Mouse (Mus musculus) layer of hippocampus, adult 9-10 months (tissue): ENCODE measurements around the gene Nudt22.

ENCODE experiments used
- DNase-seq: peaks from one replicate; pipeline ENCODE4 v3.0.0; 2022; ENCODE audit warnings: low spot score

Nudt22 gene

GRCm38 (mm10) chr19:6949951-6950350 lies 46.0 kb downstream of the Nudt22 start:
- DNase-seq = no peak

GRCm38 (mm10) chr19:6949532-6949931 lies 46.4 kb downstream of the Nudt22 start:
- no peak for DNase-seq

DNA sequence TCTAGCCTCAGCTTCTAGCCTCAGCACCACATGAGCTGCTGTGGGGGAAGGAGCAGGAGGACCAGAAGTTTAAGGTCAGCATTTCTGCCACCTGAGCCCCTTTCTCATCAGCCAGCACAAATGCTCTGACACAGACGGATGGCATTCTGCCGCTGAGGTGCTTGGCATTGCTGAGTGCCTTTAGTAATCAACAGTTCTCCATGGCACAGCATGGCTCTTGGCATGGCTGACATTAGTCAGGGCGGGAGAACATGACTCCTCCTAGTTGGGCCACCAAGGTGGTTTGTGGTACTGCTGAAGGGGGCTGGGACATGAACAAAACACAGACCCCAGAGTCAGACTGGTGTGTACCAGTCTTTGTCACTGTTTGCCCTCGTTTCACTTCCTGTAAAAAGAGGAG lies 47.7 kb downstream of the Nudt22 start:
- no peak for DNase-seq

DNA sequence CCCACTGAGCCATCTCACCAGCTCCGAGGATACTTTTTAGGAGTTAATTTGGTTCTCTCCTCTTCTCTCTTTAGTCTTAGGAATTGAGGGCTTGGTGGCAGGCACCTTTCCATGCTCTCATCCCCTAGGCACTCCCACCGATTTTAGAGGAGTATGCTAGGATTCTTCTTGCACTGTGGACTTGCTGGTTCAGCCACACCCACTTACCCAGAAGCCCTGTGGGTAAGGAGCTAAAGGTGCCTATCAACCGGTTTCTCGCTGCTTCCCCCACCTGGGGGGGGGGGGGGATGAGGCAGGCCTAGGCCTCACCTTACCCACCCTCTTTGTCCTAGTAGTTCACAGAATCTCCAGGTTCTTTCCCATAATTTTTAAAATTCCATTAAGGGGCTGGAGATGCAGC lies 48.2 kb downstream of the Nudt22 start:
- no peak for DNase-seq

GRCm38 (mm10) chr19:6943709-6944108 lies 52.2 kb downstream of the Nudt22 start:
- DNase-seq = no peak
